ENCODE assay signal across 8 mouse cellular contexts in the genomic region with DNA sequence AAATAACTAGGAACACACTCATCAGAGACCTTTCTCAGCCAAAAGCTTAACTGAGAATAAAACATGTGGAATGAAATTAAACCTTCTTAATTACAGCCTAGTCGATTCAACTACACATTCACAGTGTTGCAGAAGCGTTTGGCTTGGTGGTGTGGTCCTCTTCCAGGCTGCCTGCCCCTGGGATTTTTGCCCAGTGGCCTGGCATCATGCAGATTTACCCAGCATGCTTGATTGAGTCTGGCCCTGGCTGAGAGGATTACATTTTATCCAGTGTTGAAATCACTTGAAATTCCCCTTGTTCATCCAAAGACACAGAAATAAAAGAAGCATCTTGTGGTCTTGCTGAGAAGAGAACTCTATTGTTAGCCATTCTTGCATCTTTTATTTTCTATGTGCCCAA. TPM values are rescaled to one million over a fixed set of nuclear protein-coding genes. Genes with fewer than 3 reads are reported as not detected.
DNase-seq lines count a peak whose midpoint lies in the region; TF ChIP-seq lines count a peak whose summit lies in the region.

No protein-coding gene starts in this region.

- no peak for TF ChIP-seq CTCF in thymus, adult 2 months (IDR thresholded peaks at IDR 0.05; ENCODE audit: borderline replicate concordance, control insufficient read depth, extremely low read depth, insufficient read depth, low read length, poor library complexity)

- H3K36me3 ChIP-seq in thymus, adult 2 months (ENCODE audit: control insufficient read depth, insufficient read depth, low read length): peaks cover 6% of the 10 kb centered on the region

- TF ChIP-seq POLR2A in thymus, adult 2 months (IDR thresholded peaks at IDR 0.05; ENCODE audit: control insufficient read depth, extremely low read depth, insufficient read depth, low read length, poor library complexity): no peak

- no peak overlapping the region for H3K4me3 ChIP-seq in thymus, adult 2 months (ENCODE audit: control insufficient read depth, insufficient read depth, low read length)

- H3K27ac ChIP-seq in thymus, adult 2 months (ENCODE audit: control insufficient read depth, insufficient read depth, low read length): no peak overlapping the region

- DNase-seq in gastrocnemius, adult 18-20 months (ENCODE audit: low spot score): peak; percentile 27
- no peak for DNase-seq in gastrocnemius, postnatal 4 days (ENCODE audit: low spot score in 2 of 2)
- peak; percentile 78 for DNase-seq in adrenal gland, postnatal 10 days
- peak; percentile 12 to 55 for DNase-seq in frontal cortex, adult 2 months (ENCODE audit: extremely low spot score in 1 of 2, low spot score in 1 of 2)
- peak; percentile 58 for DNase-seq in layer of hippocampus, adult 11-12 months (ENCODE audit: low spot score)
- DNase-seq in ovary, postnatal 36 days (ENCODE audit: low spot score): peak; percentile 46
- DNase-seq in spleen, adult 18-20 months: no peak
- DNase-seq in thymus, adult 2 months: no peak

- WGBS in thymus, adult 2 months: 90% methylated on average over 2 of the region's 2 CpGs

- H3K4me1 ChIP-seq in thymus, adult 2 months (replicated peaks; ENCODE audit: control insufficient read depth, insufficient read depth, low read length): no peaks in the 10 kb centered on the region

- H3K27me3 ChIP-seq in thymus, adult 2 months (ENCODE audit: control insufficient read depth, insufficient read depth, low read length): no peaks in the 10 kb centered on the region

RNA-seq across cellular contexts. Expression of a gene that starts 5.8 kb away (rescaled TPM):
- 1 to 10 TPM; 1.8 to 2.0 TPM for total RNA-seq in gastrocnemius, adult 18-20 months (2021)
- 1 to 10 TPM; 2.6 to 3.8 TPM for total RNA-seq in gastrocnemius, postnatal 4 days (2021)
- 1 to 10 TPM; 2.9 to 3.5 TPM for total RNA-seq in adrenal gland, postnatal 10 days (2021)
- 3.3 and 3.9 TPM in 2 replicates for polyA plus RNA-seq in frontal cortex, adult 2 months (2012; rRNA removed)
- polyA plus RNA-seq in thymus, adult 2 months (2012; rRNA removed): 2.5 and 3.0 TPM in 2 replicates

RNA-seq across cellular contexts. Expression of a gene that starts 36.3 kb away (rescaled TPM):
- 100 to 1,000 TPM; 131 to 144 TPM for total RNA-seq in gastrocnemius, adult 18-20 months (2021)
- total RNA-seq in gastrocnemius, postnatal 4 days (2021): 10 to 100 TPM; 62.2 to 71.0 TPM
- total RNA-seq in adrenal gland, postnatal 10 days (2021): 10 to 100 TPM; 80.6 to 86.3 TPM
- 46.6 and 50.8 TPM in 2 replicates for polyA plus RNA-seq in frontal cortex, adult 2 months (2012; rRNA removed)
- 20.8 and 21.6 TPM in 2 replicates for polyA plus RNA-seq in thymus, adult 2 months (2012; rRNA removed)

RNA-seq across cellular contexts. Expression of a gene that starts 36.3 kb away (rescaled TPM):
- under 1 TPM; 0.25 to 0.38 TPM for total RNA-seq in gastrocnemius, adult 18-20 months (2021)
- 1 to 10 TPM; 1.5 to 1.9 TPM for total RNA-seq in gastrocnemius, postnatal 4 days (2021)
- 1 to 10 TPM; 2.0 to 2.1 TPM for total RNA-seq in adrenal gland, postnatal 10 days (2021)
- 1.8 and 2.5 TPM in 2 replicates for polyA plus RNA-seq in frontal cortex, adult 2 months (2012; rRNA removed)
- polyA plus RNA-seq in thymus, adult 2 months (2012; rRNA removed): 32.2 and 40.4 TPM in 2 replicates

Comparison
In these comparisons a context has a peak if more than half of its experiments do, and no peak if none do; other contexts are left out.
1. DNase-seq: peak in gastrocnemius, adult 18-20 months (single experiment), adrenal gland, postnatal 10 days (single experiment), frontal cortex, adult 2 months (2 of 2), layer of hippocampus, adult 11-12 months (single experiment) and ovary, postnatal 36 days (single experiment); none in gastrocnemius, postnatal 4 days (0 of 2), spleen, adult 18-20 months (0 of 2) and thymus, adult 2 months (single experiment).